Mouse (Mus musculus): Measurements from ENCODE around the gene Timm8a2.

Timm8a2 gene

GRCm38 (mm10) chr14:122034451-122034850, at the start of gene Timm8a2:
Gene Timm8a2, plus strand, starts transcription at chr14:122034674.
- DNase-seq (ENCODE audit: low spot score): no peak

GRCm38 (mm10) chr14:121985477-121985876, 49.0 kb upstream of the Timm8a2 start:
- no peak for DNase-seq (ENCODE audit: low spot score)

GRCm38 (mm10) chr14:121986028-121986427, 48.4 kb upstream of the Timm8a2 start:
- no peak for DNase-seq (ENCODE audit: low spot score)

- no peak for DNase-seq (ENCODE audit: low spot score)
Measured at GRCm38 (mm10) chr14:121987287-121987686, 47.2 kb upstream of the Timm8a2 start.

GRCm38 (mm10) chr14:121987691-121988090, 46.8 kb upstream of the Timm8a2 start:
- DNase-seq (ENCODE audit: low spot score): no peak

- no peak for DNase-seq (ENCODE audit: low spot score)
Measured at GRCm38 (mm10) chr14:121989331-121989730, 45.1 kb upstream of the Timm8a2 start.

GRCm38 (mm10) chr14:121989869-121990268, 44.6 kb upstream of the Timm8a2 start:
- no peak for DNase-seq (ENCODE audit: low spot score)

- no peak for DNase-seq (ENCODE audit: low spot score)
Measured at GRCm38 (mm10) chr14:121990897-121991296, 43.6 kb upstream of the Timm8a2 start.

- DNase-seq (ENCODE audit: low spot score): no peak
Measured at GRCm38 (mm10) chr14:121991921-121992320, 42.6 kb upstream of the Timm8a2 start.

GRCm38 (mm10) chr14:121992395-121993280, 41.8 kb upstream of the Timm8a2 start:
- no peak for DNase-seq (ENCODE audit: low spot score)

- no peak for DNase-seq (ENCODE audit: low spot score)
Measured at GRCm38 (mm10) chr14:121993616-121994015, 40.9 kb upstream of the Timm8a2 start.

- DNase-seq (ENCODE audit: low spot score): no peak
Measured at GRCm38 (mm10) chr14:121994171-121994700, 40.2 kb upstream of the Timm8a2 start.

- DNase-seq (ENCODE audit: low spot score): no peak
Measured at GRCm38 (mm10) chr14:121994846-121995556, 39.5 kb upstream of the Timm8a2 start.

GRCm38 (mm10) chr14:121995557-121995870, 39.0 kb upstream of the Timm8a2 start:
- DNase-seq (ENCODE audit: low spot score): no peak

GRCm38 (mm10) chr14:121996786-121997185, 37.7 kb upstream of the Timm8a2 start:
- peak; percentile 64 for DNase-seq (ENCODE audit: low spot score)

- DNase-seq (ENCODE audit: low spot score): no peak
Measured at GRCm38 (mm10) chr14:121999455-121999854, 35.0 kb upstream of the Timm8a2 start.

- DNase-seq (ENCODE audit: low spot score): no peak
Measured at GRCm38 (mm10) chr14:122000346-122001105, 33.9 kb upstream of the Timm8a2 start.

GRCm38 (mm10) chr14:122002224-122002623, 32.2 kb upstream of the Timm8a2 start:
- DNase-seq (ENCODE audit: low spot score): no peak

- DNase-seq (ENCODE audit: low spot score): no peak
Measured at GRCm38 (mm10) chr14:122003812-122004211, 30.7 kb upstream of the Timm8a2 start.

GRCm38 (mm10) chr14:122008261-122008660, 26.2 kb upstream of the Timm8a2 start:
- no peak for DNase-seq (ENCODE audit: low spot score)

GRCm38 (mm10) chr14:122009502-122009901, 25.0 kb upstream of the Timm8a2 start:
- DNase-seq (ENCODE audit: low spot score): peak; percentile 64

GRCm38 (mm10) chr14:122010301-122010700, 24.2 kb upstream of the Timm8a2 start:
- no peak for DNase-seq (ENCODE audit: low spot score)

Data from lung, postnatal 25 days (tissue).